Mouse (Mus musculus): ENCODE data around the gene Fsd2.

The Fsd2 gene

GRCm38 (mm10) chr7:81566892-81567291, at the start of gene Fsd2:
Gene Fsd2, minus strand, starts transcription at chr7:81566944.
- in situ Hi-C loops (cut with MboI; ENCODE audit: low sequenced_read_pairs): no loop called here

GRCm38 (mm10) chr7:81615031-81615430, 48.3 kb upstream of the Fsd2 start:
- in situ Hi-C loops (cut with MboI; ENCODE audit: low sequenced_read_pairs): no loop called here

- in situ Hi-C loops (cut with MboI; ENCODE audit: low sequenced_read_pairs): no loop called here
Observed at GRCm38 (mm10) chr7:81612856-81613635, 46.3 kb upstream of the Fsd2 start.

- in situ Hi-C loops (cut with MboI; ENCODE audit: low sequenced_read_pairs): no loop called here
Observed at GRCm38 (mm10) chr7:81610125-81610524, 43.4 kb upstream of the Fsd2 start.

- in situ Hi-C loops (cut with MboI; ENCODE audit: low sequenced_read_pairs): no loop called here
Observed at GRCm38 (mm10) chr7:81606452-81606851, 39.7 kb upstream of the Fsd2 start.

- in situ Hi-C loops (cut with MboI; ENCODE audit: low sequenced_read_pairs): no loop called here
Observed at GRCm38 (mm10) chr7:81605489-81605888, 38.7 kb upstream of the Fsd2 start.

- in situ Hi-C loops (cut with MboI; ENCODE audit: low sequenced_read_pairs): no loop called here
Observed at GRCm38 (mm10) chr7:81604991-81605390, 38.2 kb upstream of the Fsd2 start.

GRCm38 (mm10) chr7:81599379-81600280, 32.9 kb upstream of the Fsd2 start:
- in situ Hi-C loops (cut with MboI; ENCODE audit: low sequenced_read_pairs): no loop called here

GRCm38 (mm10) chr7:81597660-81598059, 30.9 kb upstream of the Fsd2 start:
- in situ Hi-C loops (cut with MboI; ENCODE audit: low sequenced_read_pairs): no loop called here

GRCm38 (mm10) chr7:81596086-81596485, 29.3 kb upstream of the Fsd2 start:
- in situ Hi-C loops (cut with MboI; ENCODE audit: low sequenced_read_pairs): no loop called here

- in situ Hi-C loops (cut with MboI; ENCODE audit: low sequenced_read_pairs): no loop called here
Observed at GRCm38 (mm10) chr7:81595056-81595455, 28.3 kb upstream of the Fsd2 start.

GRCm38 (mm10) chr7:81593387-81593786, 26.6 kb upstream of the Fsd2 start:
- in situ Hi-C loops (cut with MboI; ENCODE audit: low sequenced_read_pairs): no loop called here

- in situ Hi-C loops (cut with MboI; ENCODE audit: low sequenced_read_pairs): no loop called here
Observed at GRCm38 (mm10) chr7:81592686-81593085, 25.9 kb upstream of the Fsd2 start.

GRCm38 (mm10) chr7:81587238-81587637, 20.5 kb upstream of the Fsd2 start:
- in situ Hi-C loops (cut with MboI; ENCODE audit: low sequenced_read_pairs): no loop called here

GRCm38 (mm10) chr7:81585326-81585725, 18.6 kb upstream of the Fsd2 start:
- in situ Hi-C loops (cut with MboI; ENCODE audit: low sequenced_read_pairs): no loop called here

- in situ Hi-C loops (cut with MboI; ENCODE audit: low sequenced_read_pairs): no loop called here
Observed at GRCm38 (mm10) chr7:81583512-81583911, 16.8 kb upstream of the Fsd2 start.

GRCm38 (mm10) chr7:81579312-81579711, 12.6 kb upstream of the Fsd2 start:
- in situ Hi-C loops (cut with MboI; ENCODE audit: low sequenced_read_pairs): no loop called here

- in situ Hi-C loops (cut with MboI; ENCODE audit: low sequenced_read_pairs): no loop called here
Observed at GRCm38 (mm10) chr7:81578413-81578812, 11.7 kb upstream of the Fsd2 start.

GRCm38 (mm10) chr7:81577872-81578271, 11.1 kb upstream of the Fsd2 start:
- in situ Hi-C loops (cut with MboI; ENCODE audit: low sequenced_read_pairs): no loop called here

- in situ Hi-C loops (cut with MboI; ENCODE audit: low sequenced_read_pairs): no loop called here
Observed at GRCm38 (mm10) chr7:81575606-81576005, 8.9 kb upstream of the Fsd2 start.

GRCm38 (mm10) chr7:81573821-81574220, 7.1 kb upstream of the Fsd2 start:
- in situ Hi-C loops (cut with MboI; ENCODE audit: low sequenced_read_pairs): no loop called here

GRCm38 (mm10) chr7:81573397-81573796, 6.7 kb upstream of the Fsd2 start:
- in situ Hi-C loops (cut with MboI; ENCODE audit: low sequenced_read_pairs): no loop called here

Data from CH12F3 (cell line).